Mouse (Mus musculus): ENCODE data around the gene Eftud2.

GRCm38 (mm10) chr11:102834219-102834618 lies 46.6 kb downstream of the Eftud2 start:
- TF ChIP-seq CTCF (IDR thresholded peaks at IDR 0.05; ENCODE audit: borderline replicate concordance, extremely low read depth, insufficient read depth, insufficient read length): no peak
- TF ChIP-seq POLR2A (IDR thresholded peaks at IDR 0.05; ENCODE audit: borderline replicate concordance, extremely low read depth, insufficient read depth, insufficient read length, poor library complexity, severe bottlenecking): no peak
